Mouse (Mus musculus) hindbrain, embryonic 15.5 days (tissue): ENCODE data around the gene Cmtm3. TPM values are rescaled to one million over a fixed set of nuclear protein-coding genes. Genes with fewer than 3 reads are reported as not detected.

ENCODE experiments used
- ATAC-seq: fragments of 200-750 bp; cut with Nextera tagmentation; 2 replicates; pipeline ENCODE4 v1.8.0; 2017; ENCODE audit warnings: low read depth, moderate number of reproducible peaks, moderate TSS enrichment; ENCODE audit not compliant: low FRiP score
- H3K27ac ChIP-seq: fragments of 300-500 bp; sonication (generic); replicated peaks from 2 replicates; pipeline ENCODE4 v1.5.1; 2015; ENCODE audit warnings: mild to moderate bottlenecking, inconsistent platforms
- H3K27me3 ChIP-seq: fragments of 300-500 bp; sonication (generic); 2 replicates; pipeline ENCODE4 v1.6.1; 2015; ENCODE audit warnings: control low read depth, inconsistent platforms
- H3K36me3 ChIP-seq: fragments of 300-500 bp; sonication (generic); 2 replicates; pipeline ENCODE4 v1.6.1; 2015; ENCODE audit warnings: control low read depth, inconsistent platforms
- H3K4me1 ChIP-seq: fragments of 300-500 bp; sonication (generic); replicated peaks from 2 replicates; pipeline ENCODE4 v1.6.1; 2015; ENCODE audit warnings: control low read depth, inconsistent platforms
- H3K4me2 ChIP-seq: fragments of 300-500 bp; sonication (generic); 2 replicates; pipeline ENCODE4 v1.6.1; 2015; ENCODE audit warnings: moderate library complexity, mild to moderate bottlenecking, inconsistent platforms
- H3K4me3 ChIP-seq: fragments of 300-500 bp; sonication (generic); 2 replicates; pipeline ENCODE4 v1.5.1; 2015; ENCODE audit warnings: mild to moderate bottlenecking, inconsistent platforms
- H3K9ac ChIP-seq: fragments of 300-500 bp; sonication (generic); 2 replicates; pipeline ENCODE4 v1.6.1; 2015; ENCODE audit warnings: inconsistent platforms
- H3K9me3 ChIP-seq: fragments of 300-500 bp; sonication (generic); 2 replicates; pipeline ENCODE4 v1.6.1; 2016; ENCODE audit warnings: control low read depth, inconsistent platforms
- WGBS: fragments of 180-500 bp; shearing (Covaris S2); methylation state at CpG from one replicate; pipeline ENCODE4 v1.1.7; 2015; 5-methylcytosine and 5-hydroxymethylcytosine counted together
- polyA plus RNA-seq: library from polyadenylated mRNA; unstranded; fragments of >200 nt; fragmentation: Nextera tagmentation; extraction: Ambion mirVana; gene quantifications from 2 replicates; pipeline ENCODE4 v1.2.1, GENCODE M21; 2015

The Cmtm3 gene
- polyA plus RNA-seq, 1 experiment from 2014 or later = 44.1 TPM

- 84% methylated on average over 5 of the region's 5 CpGs for WGBS
- H3K27me3 ChIP-seq = no peaks in the 10 kb centered on the region
- no peak overlapping the region for H3K27ac ChIP-seq
- no peaks in the 10 kb centered on the region for H3K9me3 ChIP-seq
- no peaks in the 10 kb centered on the region for H3K4me1 ChIP-seq
- H3K36me3 ChIP-seq = no peaks in the 10 kb centered on the region
- H3K4me2 ChIP-seq = no peak overlapping the region
- no peak for ATAC-seq
- no peak overlapping the region for H3K9ac ChIP-seq
- no peak overlapping the region for H3K4me3 ChIP-seq
Measured at GRCm38 (mm10) chr8:104332665-104333631, 6.3 kb upstream of the Cmtm3 start.

- 76% methylated on average over 5 of the region's 5 CpGs for WGBS
- Histone ChIP-seq H3K27ac (no peak overlapping the region), H3K36me3 (no peaks in the 10 kb centered on the region), H3K9ac (no peak overlapping the region), H3K4me2 (no peak overlapping the region), H3K4me3 (no peak overlapping the region), H3K9me3 (no peaks in the 10 kb centered on the region), H3K4me1 (no peaks in the 10 kb centered on the region), H3K27me3 (no peaks in the 10 kb centered on the region)
- no peak for ATAC-seq
Measured at GRCm38 (mm10) chr8:104333786-104334185, 5.4 kb upstream of the Cmtm3 start.

- 78% methylated on average over 1 of the region's 1 CpGs for WGBS
Measured at GRCm38 (mm10) chr8:104334196-104334595, 5.0 kb upstream of the Cmtm3 start.

GRCm38 (mm10) chr8:104336806-104337205, 2.4 kb upstream of the Cmtm3 start:
- Histone ChIP-seq H3K27me3 (no peaks in the 10 kb centered on the region), H3K4me3 (no peak overlapping the region), H3K4me1 (peaks cover 18% of the 10 kb centered on the region), H3K27ac (no peak overlapping the region), H3K4me2 (no peak overlapping the region), H3K9ac (no peak overlapping the region), H3K9me3 (no peaks in the 10 kb centered on the region), H3K36me3 (no peaks in the 10 kb centered on the region)
- no peak for ATAC-seq
- WGBS = 91% methylated on average over 1 of the region's 1 CpGs

More at GRCm38 (mm10) chr8:104334196-104334595, 5.0 kb upstream of the Cmtm3 start:
- ATAC-seq = no peak
- Histone ChIP-seq H3K4me3 (no peak overlapping the region), H3K4me2 (no peak overlapping the region), H3K27me3 (no peaks in the 10 kb centered on the region), H3K9ac (no peak overlapping the region), H3K36me3 (no peaks in the 10 kb centered on the region), H3K27ac (no peak overlapping the region), H3K9me3 (no peaks in the 10 kb centered on the region), H3K4me1 (no peaks in the 10 kb centered on the region)

GRCm38 (mm10) chr8:104337890-104338289, 1.3 kb upstream of the Cmtm3 start:
- Histone ChIP-seq H3K36me3 (no peaks in the 10 kb centered on the region), H3K9me3 (no peaks in the 10 kb centered on the region), H3K4me1 (peaks cover 18% of the 10 kb centered on the region), H3K4me2 (no peak overlapping the region), H3K4me3 (no peak overlapping the region), H3K27me3 (no peaks in the 10 kb centered on the region), H3K27ac (no peak overlapping the region), H3K9ac (no peak overlapping the region)
- 48% methylated on average over 3 of the region's 3 CpGs for WGBS
- ATAC-seq = no peak

GRCm38 (mm10) chr8:104339983-104340232, 698 bp downstream of the Cmtm3 start:
- Histone ChIP-seq H3K4me3 (peak overlapping the region; percentile 53), H3K36me3 (no peaks in the 10 kb centered on the region), H3K4me1 (peaks cover 18% of the 10 kb centered on the region), H3K9ac (peak overlapping the region; percentile 56), H3K27ac (0 out of 2 replicates have a peak overlapping the region, but pooled peaks have one; percentile 12), H3K4me2 (peak overlapping the region; percentile 73), H3K27me3 (no peaks in the 10 kb centered on the region), H3K9me3 (no peaks in the 10 kb centered on the region)
- 0% methylated on average over 6 of the region's 6 CpGs for WGBS
- ATAC-seq = no peak; the same call in 1 of the 2 replicates

GRCm38 (mm10) chr8:104340233-104341105, 1.3 kb downstream of the Cmtm3 start:
- Histone ChIP-seq H3K9ac (peak overlapping the region; percentile 56), H3K4me1 (peaks cover 18% of the 10 kb centered on the region), H3K4me2 (peak overlapping the region; percentile 73), H3K27me3 (no peaks in the 10 kb centered on the region), H3K36me3 (no peaks in the 10 kb centered on the region), H3K4me3 (peak overlapping the region; percentile 53), H3K27ac (peak overlapping the region; percentile 49), H3K9me3 (no peaks in the 10 kb centered on the region)
- peak; percentile 81 for ATAC-seq
- under 1% methylated on average over 49 of the region's 54 CpGs for WGBS

GRCm38 (mm10) chr8:104341106-104341561, 1.9 kb downstream of the Cmtm3 start:
- Histone ChIP-seq H3K27me3 (no peaks in the 10 kb centered on the region), H3K9me3 (no peaks in the 10 kb centered on the region), H3K27ac (peak overlapping the region; percentile 49), H3K9ac (peak overlapping the region; percentile 56), H3K4me3 (peak overlapping the region; percentile 53), H3K4me2 (peak overlapping the region; percentile 73), H3K36me3 (no peaks in the 10 kb centered on the region), H3K4me1 (peaks cover 18% of the 10 kb centered on the region)
- WGBS = under 1% methylated on average over 24 of the region's 24 CpGs
- ATAC-seq = peak; percentile 60

- Histone ChIP-seq H3K9ac (no peak overlapping the region), H3K36me3 (no peaks in the 10 kb centered on the region), H3K4me2 (peak overlapping the region; percentile 73), H3K4me1 (peaks cover 18% of the 10 kb centered on the region), H3K9me3 (no peaks in the 10 kb centered on the region), H3K27ac (no peak overlapping the region), H3K4me3 (peak overlapping the region; percentile 53), H3K27me3 (no peaks in the 10 kb centered on the region)
- ATAC-seq = no peak
- 46% methylated on average over 6 of the region's 6 CpGs for WGBS
Measured at GRCm38 (mm10) chr8:104341678-104342077, 2.5 kb downstream of the Cmtm3 start.

GRCm38 (mm10) chr8:104342426-104342825, 3.2 kb downstream of the Cmtm3 start:
- H3K27me3 ChIP-seq = no peaks in the 10 kb centered on the region
- no peak for ATAC-seq
- no peak overlapping the region for H3K4me2 ChIP-seq
- no peaks in the 10 kb centered on the region for H3K36me3 ChIP-seq
- no peak overlapping the region for H3K9ac ChIP-seq
- WGBS = 81% methylated on average over 5 of the region's 5 CpGs
- H3K4me3 ChIP-seq = no peak overlapping the region
- no peaks in the 10 kb centered on the region for H3K9me3 ChIP-seq
- peaks cover 18% of the 10 kb centered on the region for H3K4me1 ChIP-seq
- no peak overlapping the region for H3K27ac ChIP-seq

- Histone ChIP-seq H3K4me3 (no peak overlapping the region), H3K4me2 (no peak overlapping the region), H3K4me1 (peaks cover 18% of the 10 kb centered on the region), H3K36me3 (no peaks in the 10 kb centered on the region), H3K9ac (no peak overlapping the region), H3K27ac (no peak overlapping the region), H3K27me3 (no peaks in the 10 kb centered on the region), H3K9me3 (no peaks in the 10 kb centered on the region)
- 12% methylated on average over 7 of the region's 7 CpGs for WGBS
- peak; percentile 67; the same call in 1 of the 2 replicates for ATAC-seq
Measured at GRCm38 (mm10) chr8:104343957-104344356, 4.7 kb downstream of the Cmtm3 start.

- no peaks in the 10 kb centered on the region for H3K36me3 ChIP-seq
- H3K9ac ChIP-seq = no peak overlapping the region
- no peak for ATAC-seq
- H3K9me3 ChIP-seq = no peaks in the 10 kb centered on the region
- no peak overlapping the region for H3K4me2 ChIP-seq
- no peaks in the 10 kb centered on the region for H3K27me3 ChIP-seq
- no peak overlapping the region for H3K27ac ChIP-seq
- H3K4me1 ChIP-seq = peaks cover 15% of the 10 kb centered on the region
- WGBS = 92% methylated on average over 5 of the region's 5 CpGs
- no peak overlapping the region for H3K4me3 ChIP-seq
Measured at GRCm38 (mm10) chr8:104344622-104345021, 5.4 kb downstream of the Cmtm3 start.
